In the genomic region with DNA sequence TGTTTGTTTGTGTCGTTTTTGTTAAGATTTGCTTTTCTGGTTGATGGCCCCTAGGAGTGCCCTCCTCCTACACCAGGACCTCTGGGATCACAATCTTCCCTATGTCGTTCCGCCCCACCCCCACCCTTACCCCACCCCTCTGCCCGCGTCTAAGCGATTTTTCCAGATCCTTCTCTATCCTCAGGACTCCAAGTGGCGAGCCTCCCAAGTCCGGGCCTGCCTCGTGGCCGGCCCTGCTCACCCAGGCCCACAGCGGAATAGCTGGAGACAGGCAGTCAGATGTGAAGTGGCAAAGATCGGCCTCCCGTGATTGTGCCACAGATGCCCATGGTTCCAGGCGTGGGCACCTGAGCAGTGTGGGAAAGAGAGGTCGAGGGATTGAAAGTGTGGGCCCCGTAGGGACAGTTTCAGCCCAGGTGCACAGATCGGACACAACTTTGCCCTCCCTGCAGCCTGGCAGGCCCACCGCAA, we compare ENCODE assay signal across 8 mouse cellular contexts. TPM values are rescaled to one million over a fixed set of nuclear protein-coding genes. Genes with fewer than 3 reads are reported as not detected.
DNase-seq lines count a peak whose midpoint lies in the region; ATAC-seq and TF ChIP-seq lines count a peak whose summit lies in the region.

No protein-coding gene starts in this region.

- H3K9ac ChIP-seq in heart, embryonic 11.5 days (ENCODE audit: low read depth, low read length), result peak overlapping the region; percentile 62
- peak overlapping the region; percentile 65 for H3K9ac ChIP-seq in heart, embryonic 15.5 days
- H3K9ac ChIP-seq in limb, embryonic 14.5 days (ENCODE audit: low read depth, low read length, severe bottlenecking), result peak overlapping the region; percentile 94
- peak overlapping the region; percentile 97 for H3K9ac ChIP-seq in neural tube, embryonic 15.5 days (replicated peaks)

- peak overlapping the region; percentile 95; the same call in 1 of the 2 replicates for H3K27ac ChIP-seq in heart, embryonic 11.5 days (ENCODE audit: low read depth, low read length)
- peak overlapping the region; percentile 67 for H3K27ac ChIP-seq in heart, embryonic 15.5 days
- H3K27ac ChIP-seq in limb, embryonic 14.5 days (replicated peaks; ENCODE audit: low read depth, low read length), result peak overlapping the region; percentile 92
- H3K27ac ChIP-seq in neural tube, embryonic 15.5 days (replicated peaks), result peak overlapping the region; percentile 95

- peaks cover 27% of the 10 kb centered on the region for H3K4me1 ChIP-seq in heart, embryonic 11.5 days (ENCODE audit: control insufficient read depth, insufficient read depth, low read length)
- H3K4me1 ChIP-seq in heart, embryonic 15.5 days (replicated peaks), result peaks cover 39% of the 10 kb centered on the region
- H3K4me1 ChIP-seq in limb, embryonic 14.5 days (ENCODE audit: control insufficient read depth, insufficient read depth, low read length), result peaks cover 15% of the 10 kb centered on the region
- H3K4me1 ChIP-seq in neural tube, embryonic 15.5 days, result peaks cover 27% of the 10 kb centered on the region

- no peak for TF ChIP-seq POLR2A in limb, embryonic 14.5 days (IDR thresholded peaks at IDR 0.05; ENCODE audit: borderline replicate concordance, extremely low read depth, insufficient read depth, insufficient read length)

- peak overlapping the region; percentile 95 for H3K4me3 ChIP-seq in heart, embryonic 11.5 days (ENCODE audit: low read depth, low read length)
- peak overlapping the region; percentile 91 for H3K4me3 ChIP-seq in heart, embryonic 15.5 days
- H3K4me3 ChIP-seq in limb, embryonic 14.5 days (replicated peaks; ENCODE audit: low read length), result peak overlapping the region; percentile 96
- peak overlapping the region; percentile 99 for H3K4me3 ChIP-seq in neural tube, embryonic 15.5 days (replicated peaks)

- H3K36me3 ChIP-seq in heart, embryonic 11.5 days (ENCODE audit: control insufficient read depth, insufficient read depth, low read length), result peaks cover 13% of the 10 kb centered on the region
- H3K36me3 ChIP-seq in heart, embryonic 15.5 days, result peaks cover 15% of the 10 kb centered on the region
- H3K36me3 ChIP-seq in limb, embryonic 14.5 days (ENCODE audit: control insufficient read depth, insufficient read depth, low read length), result peaks cover 32% of the 10 kb centered on the region
- H3K36me3 ChIP-seq in neural tube, embryonic 15.5 days, result peaks cover 24% of the 10 kb centered on the region

- peak overlapping the region; percentile 75 for H3K4me2 ChIP-seq in heart, embryonic 11.5 days
- peak overlapping the region; percentile 85 for H3K4me2 ChIP-seq in heart, embryonic 15.5 days
- H3K4me2 ChIP-seq in limb, embryonic 14.5 days (replicated peaks; ENCODE audit: low read depth, low read length, severe bottlenecking), result peak overlapping the region; percentile 81
- H3K4me2 ChIP-seq in neural tube, embryonic 15.5 days, result peak overlapping the region; percentile 79

- intact Hi-C loops in heart, postnatal 10 days (cut with DNase I), result loop anchor here (5.0 to 10.0 kb wide), 2 partner anchors 38 to 326 kb away; no protein-coding TSS in a partner anchor

- peak; percentile 52; the same call in 1 of the 2 replicates for ATAC-seq in heart, embryonic 11.5 days (replicated peaks; ENCODE audit: insufficient number of reproducible peaks, low FRiP score, low TSS enrichment)
- ATAC-seq in heart, embryonic 15.5 days (replicated peaks; ENCODE audit: insufficient number of reproducible peaks, insufficient read depth, low FRiP score, low read depth), result peak; percentile 3; the same call in 1 of the 2 replicates
- ATAC-seq in limb, embryonic 14.5 days (ENCODE audit: low FRiP score, low read depth), result peak; percentile 66
- ATAC-seq in neural tube, embryonic 15.5 days (ENCODE audit: low FRiP score), result peak; percentile 34
- no peak for ATAC-seq in inflammation-experienced regulatory T-cells, adult 6 months

- no peaks in the 10 kb centered on the region for H3K27me3 ChIP-seq in heart, embryonic 11.5 days (ENCODE audit: control insufficient read depth, insufficient read depth, low read length)
- H3K27me3 ChIP-seq in heart, embryonic 15.5 days, result no peaks in the 10 kb centered on the region
- no peaks in the 10 kb centered on the region for H3K27me3 ChIP-seq in limb, embryonic 14.5 days (ENCODE audit: control insufficient read depth, insufficient read depth, low read length)
- no peaks in the 10 kb centered on the region for H3K27me3 ChIP-seq in neural tube, embryonic 15.5 days (replicated peaks)

- 26% methylated on average over 18 of the region's 18 CpGs for WGBS in heart, embryonic 11.5 days (ENCODE audit: insufficient replicate concordance)
- 19% methylated on average over 18 of the region's 18 CpGs for WGBS in heart, embryonic 15.5 days
- WGBS in limb, embryonic 14.5 days, result 18% methylated on average over 18 of the region's 18 CpGs
- WGBS in neural tube, embryonic 15.5 days, result 28% methylated on average over 18 of the region's 18 CpGs

- DNase-seq in heart, postnatal 10 days, result no peak
- DNase-seq in cerebellum, adult 18-20 months, result peak; percentile 30 to 56
- no peak for DNase-seq in limb, embryonic 14.5 days (ENCODE audit: low spot score)
- no peak for DNase-seq in right cerebral cortex, postnatal 25 days

- no peaks in the 10 kb centered on the region for H3K9me3 ChIP-seq in heart, embryonic 11.5 days (replicated peaks; ENCODE audit: control insufficient read depth, low read length)
- H3K9me3 ChIP-seq in heart, embryonic 15.5 days (replicated peaks), result no peaks in the 10 kb centered on the region
- H3K9me3 ChIP-seq in limb, embryonic 14.5 days (ENCODE audit: control insufficient read depth, low read length), result no peaks in the 10 kb centered on the region
- H3K9me3 ChIP-seq in neural tube, embryonic 15.5 days (replicated peaks), result no peaks in the 10 kb centered on the region

RNA-seq across cellular contexts. Expression of gene Fkbp4, which starts 0.4 kb away (rescaled TPM):
- polyA plus RNA-seq in heart, embryonic 11.5 days (2014; fragmentation: Nextera tagmentation; extraction: Ambion mirVana), result 270 and 303 TPM in 2 replicates
- total RNA-seq in heart, postnatal 10 days (2021), result 100 to 1,000 TPM; 202 to 247 TPM
- 245 and 276 TPM in 2 replicates for polyA plus RNA-seq in heart, embryonic 15.5 days (2015; fragmentation: Nextera tagmentation; extraction: Ambion mirVana)
- polyA plus RNA-seq in limb, embryonic 14.5 days (2012; rRNA removed), result 187 and 227 TPM in 2 replicates
- 297 and 306 TPM in 2 replicates for polyA plus RNA-seq in limb, embryonic 14.5 days (2014; fragmentation: Nextera tagmentation; extraction: Ambion mirVana)
- polyA plus RNA-seq in neural tube, embryonic 15.5 days (2015; fragmentation: Nextera tagmentation; extraction: Ambion mirVana), result 319 and 377 TPM in 2 replicates
- 10 to 100 TPM; 52.8 to 67.1 (median 65.9) TPM for polyA plus RNA-seq in inflammation-experienced regulatory T-cells, adult 6 months (2017; shearing (Covaris generic))

RNA-seq across cellular contexts. Expression of gene Itfg2, which starts 14.2 kb away (rescaled TPM):
- 25.8 and 26.3 TPM in 2 replicates for polyA plus RNA-seq in heart, embryonic 11.5 days (2014; fragmentation: Nextera tagmentation; extraction: Ambion mirVana)
- 10 to 100 TPM; 21.5 to 30.8 TPM for total RNA-seq in heart, postnatal 10 days (2021)
- polyA plus RNA-seq in heart, embryonic 15.5 days (2015; fragmentation: Nextera tagmentation; extraction: Ambion mirVana), result 21.8 and 33.7 TPM in 2 replicates
- polyA plus RNA-seq in limb, embryonic 14.5 days (2012; rRNA removed), result 34.5 and 41.5 TPM in 2 replicates
- 29.0 and 32.1 TPM in 2 replicates for polyA plus RNA-seq in limb, embryonic 14.5 days (2014; fragmentation: Nextera tagmentation; extraction: Ambion mirVana)
- 44.0 and 46.5 TPM in 2 replicates for polyA plus RNA-seq in neural tube, embryonic 15.5 days (2015; fragmentation: Nextera tagmentation; extraction: Ambion mirVana)
- 10 to 100 TPM; 15.7 to 21.1 (median 19.7) TPM for polyA plus RNA-seq in inflammation-experienced regulatory T-cells, adult 6 months (2017; shearing (Covaris generic))

RNA-seq across cellular contexts. Expression of gene Nrip2, which starts 39.8 kb away (rescaled TPM):
- polyA plus RNA-seq in heart, embryonic 11.5 days (2014; fragmentation: Nextera tagmentation; extraction: Ambion mirVana), result 1.9 TPM in 2 replicates
- 1 to 10 TPM; 3.6 TPM for total RNA-seq in heart, postnatal 10 days (2021)
- 2.3 and 4.0 TPM in 2 replicates for polyA plus RNA-seq in heart, embryonic 15.5 days (2015; fragmentation: Nextera tagmentation; extraction: Ambion mirVana)
- 5.7 and 6.2 TPM in 2 replicates for polyA plus RNA-seq in limb, embryonic 14.5 days (2012; rRNA removed)
- polyA plus RNA-seq in limb, embryonic 14.5 days (2014; fragmentation: Nextera tagmentation; extraction: Ambion mirVana), result 7.0 and 8.3 TPM in 2 replicates
- polyA plus RNA-seq in neural tube, embryonic 15.5 days (2015; fragmentation: Nextera tagmentation; extraction: Ambion mirVana), result 12.4 and 13.0 TPM in 2 replicates
- 1 to 10 TPM; 2.4 to 7.5 (median 4.2) TPM for polyA plus RNA-seq in inflammation-experienced regulatory T-cells, adult 6 months (2017; shearing (Covaris generic))

Comparison
In these comparisons a context has a peak if more than half of its experiments do, and no peak if none do; other contexts are left out.
1. DNase-seq: peak in cerebellum, adult 18-20 months (2 of 2); none in heart, postnatal 10 days (0 of 2), limb, embryonic 14.5 days (single experiment) and right cerebral cortex, postnatal 25 days (single experiment).
2. Peak in every context shown above with its lines, with median percentiles within 50 percentile points of each other: H3K27ac ChIP-seq, H3K4me2 ChIP-seq, H3K4me3 ChIP-seq and H3K9ac ChIP-seq.